Mouse (Mus musculus) midbrain, embryonic 11.5 days (tissue): ENCODE data around the gene Chrm2. TPM values are rescaled to one million over a fixed set of nuclear protein-coding genes. Genes with fewer than 3 reads are reported as not detected.

Experiments
- ATAC-seq: fragments of 200-750 bp; cut with Nextera tagmentation; 2 replicates; pipeline ENCODE4 v1.8.0; 2017; ENCODE audit warnings: moderate TSS enrichment, moderate library complexity; ENCODE audit not compliant: low FRiP score
- DNase-seq: peaks from one replicate; pipeline ENCODE4 v3.0.0; 2015; ENCODE audit warnings: low spot score; ENCODE audit errors: missing footprints
- H3K27ac ChIP-seq: fragments of 300-500 bp; sonication (generic); 2 replicates; pipeline ENCODE4 v1.5.1; 2014; ENCODE audit warnings: low read depth, low read length
- H3K27me3 ChIP-seq: fragments of 300-500 bp; sonication (generic); 2 replicates; pipeline ENCODE4 v1.6.1; 2014; ENCODE audit warnings: mild to moderate bottlenecking, low read length, moderate library complexity, mixed read lengths; ENCODE audit not compliant: control insufficient read depth, insufficient read depth
- H3K36me3 ChIP-seq: fragments of 300-500 bp; sonication (generic); 2 replicates; pipeline ENCODE4 v1.6.1; 2014; ENCODE audit warnings: mild to moderate bottlenecking, low read length, moderate library complexity, mixed read lengths; ENCODE audit not compliant: control insufficient read depth, insufficient read depth
- H3K4me1 ChIP-seq: fragments of 300-500 bp; sonication (generic); 2 replicates; pipeline ENCODE4 v1.6.1; 2014; ENCODE audit warnings: low read length; ENCODE audit not compliant: control insufficient read depth, insufficient read depth
- H3K4me2 ChIP-seq: fragments of 300-500 bp; sonication (generic); 2 replicates; pipeline ENCODE4 v1.6.1; 2014; ENCODE audit warnings: mild to moderate bottlenecking, moderate library complexity
- H3K4me3 ChIP-seq: fragments of 300-500 bp; sonication (generic); 2 replicates; pipeline ENCODE4 v1.5.1; 2014; ENCODE audit warnings: low read depth, low read length
- H3K9ac ChIP-seq: fragments of 300-500 bp; sonication (generic); 2 replicates; pipeline ENCODE4 v1.6.1; 2014; ENCODE audit warnings: low read length
- H3K9me3 ChIP-seq: fragments of 300-500 bp; sonication (generic); 2 replicates; pipeline ENCODE4 v1.6.1; 2016; ENCODE audit warnings: low read length; ENCODE audit not compliant: control insufficient read depth
- WGBS: fragments of 180-500 bp; shearing (Covaris S2); extraction: QIAGEN DNeasy Blood & Tissue Kit; methylation state at CpG from one replicate; pipeline ENCODE4 v1.1.7; 2014; 5-methylcytosine and 5-hydroxymethylcytosine counted together
- polyA plus RNA-seq: library from polyadenylated mRNA; unstranded; fragments of >200 nt; fragmentation: Nextera tagmentation; extraction: Ambion mirVana; gene quantifications from 2 replicates; pipeline ENCODE4 v1.2.1, GENCODE M21; 2014

Gene Chrm2
- polyA plus RNA-seq, 1 experiment from 2014 or later, result 0.20 TPM

- no peak overlapping the region for H3K9ac ChIP-seq
- no peak for ATAC-seq
Observed at GRCm38 (mm10) chr6:36409016-36409415, 21.1 kb downstream of the Chrm2 start.

GRCm38 (mm10) chr6:36410057-36410456, 22.2 kb downstream of the Chrm2 start:
- DNase-seq, result no peak
- Histone ChIP-seq H3K4me1 (no peaks in the 10 kb centered on the region), H3K27ac (no peak overlapping the region), H3K36me3 (no peaks in the 10 kb centered on the region), H3K4me3 (no peak overlapping the region), H3K9ac (no peak overlapping the region), H3K9me3 (no peaks in the 10 kb centered on the region), H3K4me2 (no peak overlapping the region), H3K27me3 (no peaks in the 10 kb centered on the region)
- 79% methylated on average over 2 of the region's 2 CpGs for WGBS
- ATAC-seq, result no peak

More at GRCm38 (mm10) chr6:36409016-36409415, 21.1 kb downstream of the Chrm2 start:
- Histone ChIP-seq H3K36me3 (no peaks in the 10 kb centered on the region), H3K9me3 (no peaks in the 10 kb centered on the region), H3K4me3 (no peak overlapping the region), H3K27ac (no peak overlapping the region), H3K4me2 (no peak overlapping the region), H3K27me3 (no peaks in the 10 kb centered on the region), H3K4me1 (no peaks in the 10 kb centered on the region)
- no peak for DNase-seq

GRCm38 (mm10) chr6:36419716-36420115, 31.8 kb downstream of the Chrm2 start:
- Histone ChIP-seq H3K27ac (no peak overlapping the region), H3K4me1 (no peaks in the 10 kb centered on the region), H3K9ac (no peak overlapping the region), H3K4me3 (no peak overlapping the region), H3K4me2 (no peak overlapping the region), H3K36me3 (no peaks in the 10 kb centered on the region), H3K27me3 (no peaks in the 10 kb centered on the region), H3K9me3 (no peaks in the 10 kb centered on the region)
- DNase-seq, result no peak
- 0 out of 2 replicates have a peak, but pooled peaks have one; percentile 58 for ATAC-seq
- 47% methylated on average over 2 of the region's 2 CpGs for WGBS

- no peak overlapping the region for H3K4me3 ChIP-seq
- 90% methylated on average over 6 of the region's 6 CpGs for WGBS
- no peaks in the 10 kb centered on the region for H3K4me1 ChIP-seq
- H3K9me3 ChIP-seq, result no peaks in the 10 kb centered on the region
- H3K4me2 ChIP-seq, result no peak overlapping the region
- no peaks in the 10 kb centered on the region for H3K36me3 ChIP-seq
- ATAC-seq, result no peak
- no peak for DNase-seq
- no peaks in the 10 kb centered on the region for H3K27me3 ChIP-seq
- no peak overlapping the region for H3K9ac ChIP-seq
- no peak overlapping the region for H3K27ac ChIP-seq
Observed at GRCm38 (mm10) chr6:36437964-36438363, 50.1 kb downstream of the Chrm2 start.

- 87% methylated on average over 2 of the region's 2 CpGs for WGBS
- ATAC-seq (no peak), DNase-seq (no peak)
- Histone ChIP-seq H3K27me3 (no peaks in the 10 kb centered on the region), H3K4me2 (no peak overlapping the region), H3K27ac (no peak overlapping the region), H3K36me3 (no peaks in the 10 kb centered on the region), H3K9me3 (no peaks in the 10 kb centered on the region), H3K4me3 (no peak overlapping the region), H3K9ac (no peak overlapping the region), H3K4me1 (no peaks in the 10 kb centered on the region)
Observed at GRCm38 (mm10) chr6:36439218-36439617, 51.3 kb downstream of the Chrm2 start.

- Histone ChIP-seq H3K4me3 (no peak overlapping the region), H3K4me1 (no peaks in the 10 kb centered on the region; the same call in 1 of the 2 replicates), H3K27me3 (no peaks in the 10 kb centered on the region), H3K9ac (no peak overlapping the region), H3K4me2 (no peak overlapping the region), H3K27ac (no peak overlapping the region), H3K36me3 (no peaks in the 10 kb centered on the region), H3K9me3 (no peaks in the 10 kb centered on the region)
- DNase-seq (peak; percentile 39), ATAC-seq (no peak)
Observed at GRCm38 (mm10) chr6:36451480-36451879, 63.6 kb downstream of the Chrm2 start.

- Histone ChIP-seq H3K36me3 (no peaks in the 10 kb centered on the region), H3K4me3 (no peak overlapping the region), H3K27ac (no peak overlapping the region), H3K9ac (no peak overlapping the region), H3K4me2 (no peak overlapping the region), H3K27me3 (no peaks in the 10 kb centered on the region), H3K9me3 (no peaks in the 10 kb centered on the region), H3K4me1 (no peaks in the 10 kb centered on the region; the same call in 1 of the 2 replicates)
- ATAC-seq, result no peak
- DNase-seq, result peak; percentile 21
Observed at GRCm38 (mm10) chr6:36455071-36455470, 67.2 kb downstream of the Chrm2 start.

- no peaks in the 10 kb centered on the region for H3K36me3 ChIP-seq
- WGBS, result 88% methylated on average over 1 of the region's 1 CpGs
- no peak for ATAC-seq
Observed at GRCm38 (mm10) chr6:36457015-36457414, 69.1 kb downstream of the Chrm2 start.

GRCm38 (mm10) chr6:36464008-36464407, 76.1 kb downstream of the Chrm2 start:
- no peak overlapping the region for H3K4me2 ChIP-seq
- no peak overlapping the region for H3K4me3 ChIP-seq
- H3K4me1 ChIP-seq, result no peaks in the 10 kb centered on the region
- no peaks in the 10 kb centered on the region for H3K27me3 ChIP-seq
- H3K9me3 ChIP-seq, result no peaks in the 10 kb centered on the region
- DNase-seq, result peak; percentile 41
- H3K36me3 ChIP-seq, result no peaks in the 10 kb centered on the region
- no peak overlapping the region for H3K27ac ChIP-seq
- no peak for ATAC-seq
- H3K9ac ChIP-seq, result no peak overlapping the region
- WGBS, result 87% methylated on average over 3 of the region's 3 CpGs

More at GRCm38 (mm10) chr6:36457015-36457414, 69.1 kb downstream of the Chrm2 start:
- Histone ChIP-seq H3K27me3 (no peaks in the 10 kb centered on the region), H3K27ac (no peak overlapping the region), H3K9ac (no peak overlapping the region), H3K4me1 (no peaks in the 10 kb centered on the region; the same call in 1 of the 2 replicates), H3K9me3 (no peaks in the 10 kb centered on the region), H3K4me2 (no peak overlapping the region), H3K4me3 (no peak overlapping the region)
- no peak for DNase-seq
